20 mouse cellular contexts compared by ENCODE assay signal in the genomic region with DNA sequence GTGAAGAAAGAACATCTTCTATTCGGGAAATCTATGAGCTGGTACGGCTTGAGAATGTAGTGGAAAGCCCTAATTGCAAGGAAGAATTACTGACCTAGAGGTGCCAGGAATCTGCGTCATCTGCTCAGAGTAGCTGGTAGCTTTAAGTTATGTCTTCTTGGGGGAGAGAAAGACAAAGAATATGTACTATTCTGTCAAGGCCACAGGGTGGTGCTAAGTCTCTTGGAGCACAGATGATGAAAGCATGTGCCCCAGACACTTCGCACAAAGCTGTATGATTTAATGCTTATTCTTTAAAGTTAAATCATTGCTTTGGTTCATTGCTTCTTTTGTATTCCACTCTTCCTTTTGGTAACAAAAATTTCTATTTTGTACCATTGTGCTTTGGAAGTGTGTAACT. TPM values are rescaled to one million over a fixed set of nuclear protein-coding genes. Genes with fewer than 3 reads are reported as not detected.
DNase-seq lines count a peak whose midpoint lies in the region; ATAC-seq and TF ChIP-seq lines count a peak whose summit lies in the region.
"Had no signal": no experiment of that assay in that cellular context is flagged by ENCODE, and none has a peak within 500 bp of the region (broad histone marks: within the 10 kb centered on the region; RNA-seq: fewer than 3 reads in every experiment).

No protein-coding gene starts in this region.

- no peaks in the 10 kb centered on the region for H3K27me3 ChIP-seq in kidney, embryonic 16.5 days (ENCODE audit: insufficient read depth, low read length)
- no peaks in the 10 kb centered on the region for H3K27me3 ChIP-seq in stomach, postnatal 0 days (ENCODE audit: control insufficient read depth, insufficient read depth, low read length)
- no peaks in the 10 kb centered on the region for H3K27me3 ChIP-seq in forebrain, embryonic 16.5 days (replicated peaks; ENCODE audit: control insufficient read depth, insufficient read depth, low read length)
- H3K27me3 ChIP-seq: forebrain, embryonic 12.5 days; limb, embryonic 12.5 days; megakaryocyte, embryonic 14.5 days had no signal

- no peaks in the 10 kb centered on the region for H3K36me3 ChIP-seq in kidney, embryonic 16.5 days (ENCODE audit: insufficient read depth, low read length)
- H3K36me3 ChIP-seq in stomach, postnatal 0 days (ENCODE audit: control insufficient read depth, insufficient read depth, low read length), result no peaks in the 10 kb centered on the region
- no peaks in the 10 kb centered on the region for H3K36me3 ChIP-seq in forebrain, embryonic 16.5 days (ENCODE audit: control insufficient read depth, insufficient read depth)
- H3K36me3 ChIP-seq: forebrain, embryonic 12.5 days; limb, embryonic 12.5 days had no signal

- peak; percentile 70; the same call in 1 of the 2 replicates for ATAC-seq in kidney, embryonic 16.5 days (ENCODE audit: low FRiP score, low TSS enrichment)
- ATAC-seq in common myeloid progenitor, adult 5-6 weeks (replicated peaks; ENCODE audit: low read depth, poor library complexity, severe bottlenecking), result peak; percentile 85
- no peak for ATAC-seq in stomach, postnatal 0 days (ENCODE audit: low FRiP score, low TSS enrichment)
- ATAC-seq in forebrain, embryonic 16.5 days, result no peak

- no peak overlapping the region for H3K9ac ChIP-seq in kidney, embryonic 16.5 days (replicated peaks; ENCODE audit: low read length)
- H3K9ac ChIP-seq in stomach, postnatal 0 days (ENCODE audit: low read length), result no peak overlapping the region
- H3K9ac ChIP-seq in forebrain, embryonic 16.5 days (replicated peaks; ENCODE audit: low read depth, low read length), result no peak overlapping the region
- H3K9ac ChIP-seq: forebrain, embryonic 12.5 days; limb, embryonic 12.5 days had no signal

- H3K9me3 ChIP-seq in kidney, embryonic 16.5 days (ENCODE audit: low read length), result no peaks in the 10 kb centered on the region
- no peaks in the 10 kb centered on the region for H3K9me3 ChIP-seq in stomach, postnatal 0 days (ENCODE audit: control insufficient read depth, low read length)
- H3K9me3 ChIP-seq in forebrain, embryonic 16.5 days (ENCODE audit: control insufficient read depth, low read length), result no peaks in the 10 kb centered on the region
- H3K9me3 ChIP-seq: forebrain, embryonic 12.5 days; limb, embryonic 12.5 days; megakaryocyte, embryonic 14.5 days had no signal

- 51% methylated on average over 4 of the region's 4 CpGs for WGBS in kidney, embryonic 16.5 days
- 74% methylated on average over 4 of the region's 4 CpGs for whole genome bisulfite sequencing in stomach, postnatal 0 days
- 80% methylated on average over 4 of the region's 4 CpGs for WGBS in forebrain, embryonic 16.5 days

- H3K4me3 ChIP-seq in kidney, embryonic 16.5 days (ENCODE audit: low read length), result no peak overlapping the region
- no peak overlapping the region for H3K4me3 ChIP-seq in stomach, postnatal 0 days (ENCODE audit: low read depth, low read length)
- no peak overlapping the region for H3K4me3 ChIP-seq in forebrain, embryonic 16.5 days (replicated peaks; ENCODE audit: low read length)
- H3K4me3 ChIP-seq: forebrain, embryonic 12.5 days; limb, embryonic 12.5 days; megakaryocyte, embryonic 14.5 days had no signal

- no peak overlapping the region for H3K27ac ChIP-seq in kidney, embryonic 16.5 days (ENCODE audit: low read length)
- H3K27ac ChIP-seq in stomach, postnatal 0 days (replicated peaks), result no peak overlapping the region
- H3K27ac ChIP-seq in forebrain, embryonic 16.5 days (ENCODE audit: low read length), result no peak overlapping the region
- H3K27ac ChIP-seq: forebrain, embryonic 12.5 days; limb, embryonic 12.5 days had no signal

- no peak overlapping the region for H3K4me2 ChIP-seq in kidney, embryonic 16.5 days (replicated peaks; ENCODE audit: low read depth, low read length)
- H3K4me2 ChIP-seq in stomach, postnatal 0 days (replicated peaks; ENCODE audit: low read depth), result no peak overlapping the region
- no peak overlapping the region for H3K4me2 ChIP-seq in forebrain, embryonic 16.5 days (ENCODE audit: low read length)
- H3K4me2 ChIP-seq: forebrain, embryonic 12.5 days; limb, embryonic 12.5 days had no signal

- TF ChIP-seq EP300 in stomach, postnatal 0 days (optimal IDR thresholded peaks at IDR 0.05), result no peak

- no peak for DNase-seq in kidney, adult 8-10 months
- DNase-seq in thymus, postnatal 4 days, result peak; percentile 14
- no peak for DNase-seq in thymus, postnatal 36 days
- no peak for DNase-seq in stomach, postnatal 0 days (ENCODE audit: low spot score)
- no peak for DNase-seq in lung, postnatal 10 days
- DNase-seq: gastrocnemius, postnatal 14 days; lung, adult 2 months; right cerebral cortex, postnatal 14 days had no signal

- 0 out of 2 replicates have a peak, but pooled peaks have one; percentile 7 for TF ChIP-seq CTCF in stomach, postnatal 0 days (IDR thresholded peaks at IDR 0.05; ENCODE audit: low read depth)

- H3K4me1 ChIP-seq in kidney, embryonic 16.5 days (ENCODE audit: insufficient read depth, low read length), result no peaks in the 10 kb centered on the region
- H3K4me1 ChIP-seq in stomach, postnatal 0 days (replicated peaks; ENCODE audit: control insufficient read depth, insufficient read depth), result no peaks in the 10 kb centered on the region
- H3K4me1 ChIP-seq in forebrain, embryonic 16.5 days (replicated peaks; ENCODE audit: control insufficient read depth, insufficient read depth, low read length), result no peaks in the 10 kb centered on the region
- H3K4me1 ChIP-seq: forebrain, embryonic 12.5 days; limb, embryonic 12.5 days had no signal

RNA-seq across cellular contexts. Expression of a gene that starts 15.8 kb away (rescaled TPM):
- polyA plus RNA-seq in kidney, embryonic 16.5 days (2015; fragmentation: Nextera tagmentation; extraction: Ambion mirVana), result not detected in 2 replicates
- total RNA-seq in common myeloid progenitor, adult 5-6 weeks (2017), result not detected in 2 replicates
- 0.23 and 0.57 TPM in 2 replicates for polyA plus RNA-seq in stomach, postnatal 0 days (2015; fragmentation: Nextera tagmentation; extraction: Ambion mirVana)
- not detected in 2 replicates for polyA plus RNA-seq in forebrain, embryonic 16.5 days (2015; fragmentation: Nextera tagmentation; extraction: Ambion mirVana)
- total RNA-seq: adrenal gland, adult 18-20 months; gastrocnemius, postnatal 14 days; layer of hippocampus, adult 8-10 months had no signal
- polyA plus RNA-seq: embryonic facial prominence, embryonic 11.5 days; forebrain, embryonic 12.5 days; limb, embryonic 12.5 days; lung, adult 2 months; neural tube, embryonic 11.5 days had no signal

RNA-seq across cellular contexts. Expression of a gene that starts 20.2 kb away (rescaled TPM):
- not detected in 2 replicates for polyA plus RNA-seq in kidney, embryonic 16.5 days (2015; fragmentation: Nextera tagmentation; extraction: Ambion mirVana)
- total RNA-seq in common myeloid progenitor, adult 5-6 weeks (2017), result not detected in 2 replicates
- 1.0 and 1.4 TPM in 2 replicates for polyA plus RNA-seq in stomach, postnatal 0 days (2015; fragmentation: Nextera tagmentation; extraction: Ambion mirVana)
- polyA plus RNA-seq in forebrain, embryonic 16.5 days (2015; fragmentation: Nextera tagmentation; extraction: Ambion mirVana), result not detected in 2 replicates
- total RNA-seq: adrenal gland, adult 18-20 months; gastrocnemius, postnatal 14 days; layer of hippocampus, adult 8-10 months had no signal
- polyA plus RNA-seq: embryonic facial prominence, embryonic 11.5 days; forebrain, embryonic 12.5 days; heart, embryonic 14.5 days; limb, embryonic 12.5 days; neural tube, embryonic 11.5 days had no signal

RNA-seq across cellular contexts. Expression of a gene that starts 50.5 kb away (rescaled TPM):
- not detected in 2 replicates for polyA plus RNA-seq in kidney, embryonic 16.5 days (2015; fragmentation: Nextera tagmentation; extraction: Ambion mirVana)
- total RNA-seq in common myeloid progenitor, adult 5-6 weeks (2017), result not detected in 2 replicates
- polyA plus RNA-seq in stomach, postnatal 0 days (2015; fragmentation: Nextera tagmentation; extraction: Ambion mirVana), result 0.22 and 0.74 TPM in 2 replicates
- polyA plus RNA-seq in forebrain, embryonic 16.5 days (2015; fragmentation: Nextera tagmentation; extraction: Ambion mirVana), result not detected in 2 replicates
- total RNA-seq: adrenal gland, adult 18-20 months; gastrocnemius, postnatal 14 days; layer of hippocampus, adult 8-10 months had no signal
- polyA plus RNA-seq: embryonic facial prominence, embryonic 11.5 days; forebrain, embryonic 12.5 days; intestine, embryonic 14.5 days; limb, embryonic 12.5 days; lung, adult 2 months; neural tube, embryonic 11.5 days had no signal

Comparison
In these comparisons a context has a peak if more than half of its experiments do, and no peak if none do; other contexts are left out.
1. ATAC-seq: peak in kidney, embryonic 16.5 days (single experiment) and common myeloid progenitor, adult 5-6 weeks (single experiment); none in stomach, postnatal 0 days (single experiment) and forebrain, embryonic 16.5 days (single experiment).